Mouse (Mus musculus) E14TG2a.4 (cell line): Measurements from ENCODE around the gene Ano1.
A peak's percentile ranks its signal among the peaks of the same experiment; 100 is the strongest.

Source experiments
- CTCF ChIP-seq: conservative IDR thresholded peaks from 2 replicates; pipeline ENCODE4 v1.5.1; 2014; ENCODE audit warnings: low read length
- NANOG ChIP-seq: IDR thresholded peaks from 2 replicates; pipeline ENCODE4 v1.6.1; 2014; ENCODE audit warnings: borderline replicate concordance, low read length, mixed read lengths
- POU5F1 ChIP-seq: IDR thresholded peaks from 2 replicates; pipeline ENCODE4 v1.6.1; 2014; ENCODE audit warnings: low read length, borderline replicate concordance

DNA sequence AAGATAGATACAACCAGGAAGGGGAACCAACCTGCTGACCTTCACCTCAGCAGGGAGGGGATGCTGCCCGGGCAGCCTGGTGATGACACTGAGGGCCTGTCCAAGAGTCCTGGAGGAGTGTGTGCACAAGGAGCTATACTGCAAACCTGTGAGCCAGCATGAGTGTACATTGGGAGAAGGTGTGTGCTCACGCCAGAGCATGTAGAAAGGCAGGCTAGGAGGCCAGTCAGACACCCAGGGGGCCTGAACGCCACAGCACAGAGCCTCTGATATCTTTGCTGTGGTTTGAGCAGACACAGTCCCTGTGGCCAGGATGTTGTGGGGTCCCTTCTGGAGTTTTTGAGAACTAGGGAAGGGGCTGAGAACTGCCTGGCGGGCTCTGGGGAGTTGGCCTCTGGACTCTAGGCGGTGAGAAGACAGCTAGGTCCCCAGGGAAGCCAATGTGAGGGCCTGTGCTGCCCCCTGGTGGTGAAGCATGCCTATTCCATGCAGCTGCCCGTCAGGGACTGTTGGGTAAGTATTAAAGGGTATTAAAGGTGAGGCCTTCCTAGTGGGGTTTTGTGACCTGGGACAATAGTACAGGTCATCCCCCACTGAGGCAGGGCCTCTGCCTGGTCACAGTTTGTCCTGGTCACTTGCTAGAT is 24.2 kb upstream of the Ano1 start:
- TF ChIP-seq CTCF (peak; percentile 87), NANOG (no peak), POU5F1 (no peak)
